Mouse (Mus musculus) adrenal gland, adult 18-20 months (tissue): Measurements from ENCODE around the gene S100a1. TPM values are rescaled to one million over a fixed set of nuclear protein-coding genes. Genes with fewer than 3 reads are reported as not detected.

ENCODE experiments used
- DNase-seq, 2 experiments: peaks; one replicate each; pipeline ENCODE4 v3.0.0; 2021 to 2022; ENCODE audit warnings: low spot score in 2 of 2
- total RNA-seq, 2 experiments: library from RNA; stranded (reverse); gene quantifications; 1 replicate in 1 of 2; 2 replicates in 1 of 2; pipeline ENCODE4 v1.2.3; 2021

S100a1 gene
- total RNA-seq, 2 experiments from 2014 or later: 141 to 298 TPM

GRCm38 (mm10) chr3:90467618-90468300 is 46.4 kb downstream of the S100a1 start:
- no peak for DNase-seq

GRCm38 (mm10) chr3:90466311-90466766 is 47.9 kb downstream of the S100a1 start:
- peak; percentile 51 to 68 for DNase-seq

GRCm38 (mm10) chr3:90465686-90466310 is 48.4 kb downstream of the S100a1 start, which contains the start of gene Npr1:
TSS of gene Npr1 (minus strand) at chr3:90465866.
- DNase-seq: peak; percentile 68 to 78

- DNase-seq: peak in 1 of 2 experiments; percentile 50
Measured at GRCm38 (mm10) chr3:90465081-90465685, 49.0 kb downstream of the S100a1 start.

- peak; percentile 59 to 61 for DNase-seq
Measured at GRCm38 (mm10) chr3:90464552-90465080, 49.6 kb downstream of the S100a1 start.

- no peak for DNase-seq
Measured at GRCm38 (mm10) chr3:90462579-90462978, 51.6 kb downstream of the S100a1 start.

- no peak for DNase-seq
Measured at GRCm38 (mm10) chr3:90461935-90462334, 52.3 kb downstream of the S100a1 start.

Other genes with a start within 250 kb of the S100a1 start
- 1 to 10 TPM; 8.6 to 9.1 TPM for gene Dennd4b, start 249.2 kb downstream of the S100a1 start, total RNA-seq
- 10 to 100 TPM; 50.0 to 64.5 TPM for gene Gatad2b, start 221.2 kb downstream of the S100a1 start, total RNA-seq
- 100 to 1,000 TPM; 102 to 110 TPM for gene Slc27a3, start 124.5 kb downstream of the S100a1 start, total RNA-seq
- gene Ints3, start 80.8 kb downstream of the S100a1 start, total RNA-seq: 10 to 100 TPM; 71.1 to 98.9 TPM
- gene Npr1, start 48.5 kb downstream of the S100a1 start, total RNA-seq: 100 to 1,000 TPM; 241 to 269 TPM
- gene Ilf2, start 38.3 kb downstream of the S100a1 start, total RNA-seq: 10 to 100 TPM; 49.3 to 53.1 TPM
- gene Snapin, start 23.4 kb downstream of the S100a1 start, total RNA-seq: 10 to 100 TPM; 57.3 to 59.8 TPM
- gene Chtop, start 4.9 kb downstream of the S100a1 start, total RNA-seq: 100 to 1,000 TPM; 112 to 115 TPM
- gene S100a13, start within 50 bp of the S100a1 start, total RNA-seq: 10 to 100 TPM; 33.3 to 49.1 TPM
- under 1 TPM in 1 of 2 experiments, not detected in 1; 0.58 TPM for gene S100a14, start 12.5 kb upstream of the S100a1 start, total RNA-seq
- 10 to 100 TPM; 52.3 to 61.9 TPM for gene S100a16, start 22.9 kb upstream of the S100a1 start, total RNA-seq
- gene S100a3, start 46.2 kb upstream of the S100a1 start, total RNA-seq: not detected
- gene S100a2, start 75.9 kb upstream of the S100a1 start, total RNA-seq: not detected
- not detected for gene Gm42674, start 87.5 kb upstream of the S100a1 start, total RNA-seq
- gene S100a4, start 89.4 kb upstream of the S100a1 start, total RNA-seq: 10 to 100 TPM in 1 of 2 experiments, 1 to 10 TPM in 1; 5.1 to 14.9 TPM
- gene S100a5, start 94.1 kb upstream of the S100a1 start, total RNA-seq: not detected
- gene S100a6, start 98.5 kb upstream of the S100a1 start, total RNA-seq: 100 to 1,000 TPM in 1 of 2 experiments, 10 to 100 TPM in 1; 40.3 to 108 TPM
- under 1 TPM; 0.23 to 0.54 TPM for gene S100a7a, start 139.6 kb upstream of the S100a1 start, total RNA-seq
- gene S100a8, start 154.6 kb upstream of the S100a1 start, total RNA-seq: not detected
- gene S100a9, start 181.3 kb upstream of the S100a1 start, total RNA-seq: not detected
- not detected for gene Pglyrp4, start 212.5 kb upstream of the S100a1 start, total RNA-seq